ENCODE assay signal across 25 mouse cellular contexts in genomic region chr6:71716434-71716833, GRCm38 (mm10). TPM values are rescaled to one million over a fixed set of nuclear protein-coding genes. Genes with fewer than 3 reads are reported as not detected.
DNase-seq lines count a peak whose midpoint lies in the region; ATAC-seq lines count a peak whose summit lies in the region.
"Had no signal": no experiment of that assay in that cellular context is flagged by ENCODE, and none has a peak within 500 bp of the region (broad histone marks: within the 10 kb centered on the region; RNA-seq: fewer than 3 reads in every experiment).

No protein-coding gene starts in this region.

- H3K9me3 ChIP-seq in embryonic facial prominence, embryonic 11.5 days (replicated peaks; ENCODE audit: control insufficient read depth, low read length), result no peaks in the 10 kb centered on the region
- H3K9me3 ChIP-seq in embryonic facial prominence, embryonic 10.5 days, result no peaks in the 10 kb centered on the region
- H3K9me3 ChIP-seq in hindbrain, embryonic 13.5 days, result no peaks in the 10 kb centered on the region
- no peaks in the 10 kb centered on the region for H3K9me3 ChIP-seq in hindbrain, embryonic 12.5 days (replicated peaks)
- H3K9me3 ChIP-seq in midbrain, embryonic 16.5 days (replicated peaks; ENCODE audit: control insufficient read depth, low read length, poor library complexity, severe bottlenecking), result no peaks in the 10 kb centered on the region
- no peaks in the 10 kb centered on the region for H3K9me3 ChIP-seq in midbrain, embryonic 10.5 days (replicated peaks)
- H3K9me3 ChIP-seq: embryonic facial prominence, embryonic 12.5 days; G1E; heart, embryonic 13.5 days; intestine, embryonic 15.5 days; limb, embryonic 13.5 days; lung, embryonic 15.5 days had no signal

- no peak overlapping the region for H3K27ac ChIP-seq in embryonic facial prominence, embryonic 11.5 days (replicated peaks; ENCODE audit: low read depth, low read length)
- H3K27ac ChIP-seq in embryonic facial prominence, embryonic 10.5 days (replicated peaks), result no peak overlapping the region
- no peak overlapping the region for H3K27ac ChIP-seq in hindbrain, embryonic 13.5 days
- no peak overlapping the region for H3K27ac ChIP-seq in hindbrain, embryonic 12.5 days
- no peak overlapping the region for H3K27ac ChIP-seq in midbrain, embryonic 16.5 days (ENCODE audit: low read length)
- no peak overlapping the region for H3K27ac ChIP-seq in midbrain, embryonic 10.5 days (replicated peaks)
- H3K27ac ChIP-seq: embryonic facial prominence, embryonic 12.5 days; heart, adult 2 months; heart, embryonic 13.5 days; intestine, embryonic 15.5 days; limb, embryonic 13.5 days; lung, embryonic 15.5 days had no signal

- H3K27me3 ChIP-seq in embryonic facial prominence, embryonic 11.5 days (ENCODE audit: control insufficient read depth, insufficient read depth, low read length), result no peaks in the 10 kb centered on the region
- no peaks in the 10 kb centered on the region for H3K27me3 ChIP-seq in embryonic facial prominence, embryonic 10.5 days (replicated peaks; ENCODE audit: low read depth, poor library complexity, severe bottlenecking)
- H3K27me3 ChIP-seq in hindbrain, embryonic 13.5 days, result no peaks in the 10 kb centered on the region
- H3K27me3 ChIP-seq in hindbrain, embryonic 12.5 days, result no peaks in the 10 kb centered on the region
- H3K27me3 ChIP-seq in midbrain, embryonic 16.5 days (ENCODE audit: control insufficient read depth, insufficient read depth, low read depth, low read length), result no peaks in the 10 kb centered on the region
- H3K27me3 ChIP-seq in midbrain, embryonic 10.5 days (ENCODE audit: low read depth, poor library complexity, severe bottlenecking), result no peaks in the 10 kb centered on the region
- H3K27me3 ChIP-seq: embryonic facial prominence, embryonic 12.5 days; heart, embryonic 13.5 days; intestine, embryonic 15.5 days; limb, embryonic 13.5 days; lung, embryonic 15.5 days had no signal

- H3K4me1 ChIP-seq in embryonic facial prominence, embryonic 11.5 days (ENCODE audit: control insufficient read depth, insufficient read depth, low read length), result no peaks in the 10 kb centered on the region
- H3K4me1 ChIP-seq in embryonic facial prominence, embryonic 10.5 days, result no peaks in the 10 kb centered on the region
- H3K4me1 ChIP-seq in hindbrain, embryonic 13.5 days (replicated peaks), result peaks cover 31% of the 10 kb centered on the region
- H3K4me1 ChIP-seq in hindbrain, embryonic 12.5 days, result peaks cover 6% of the 10 kb centered on the region; the same call in 1 of the 2 replicates
- H3K4me1 ChIP-seq in midbrain, embryonic 16.5 days (ENCODE audit: control insufficient read depth, insufficient read depth, low read length), result peaks cover 5% of the 10 kb centered on the region; the same call in 1 of the 2 replicates
- no peaks in the 10 kb centered on the region for H3K4me1 ChIP-seq in midbrain, embryonic 10.5 days
- H3K4me1 ChIP-seq: embryonic facial prominence, embryonic 12.5 days; intestine, embryonic 15.5 days had no signal

- DNase-seq in embryonic facial prominence, embryonic 11.5 days (ENCODE audit: low spot score), result no peak
- no peak for DNase-seq in embryonic facial prominence, embryonic 10.5 days (ENCODE audit: low spot score)
- DNase-seq in midbrain, embryonic 10.5 days (ENCODE audit: low spot score), result no peak
- DNase-seq in B cell, adult 2 months, result no peak
- DNase-seq: adrenal gland, adult 8-10 months; cerebellum, adult 8-10 months; cerebellum, postnatal 25 days; heart, adult 2 months; heart, postnatal 10 days; kidney, adult 2 months; kidney, postnatal 4 days; lung, postnatal 36 days; right cerebral cortex, adult 18-20 months; spleen, adult 18-20 months; thymus, postnatal 14 days had no signal

- no peak overlapping the region for H3K4me2 ChIP-seq in embryonic facial prominence, embryonic 11.5 days (ENCODE audit: low read depth, low read length)
- no peak overlapping the region for H3K4me2 ChIP-seq in hindbrain, embryonic 13.5 days
- H3K4me2 ChIP-seq in hindbrain, embryonic 12.5 days (replicated peaks), result no peak overlapping the region
- no peak overlapping the region for H3K4me2 ChIP-seq in midbrain, embryonic 16.5 days (ENCODE audit: low read length)
- H3K4me2 ChIP-seq: embryonic facial prominence, embryonic 12.5 days; heart, embryonic 13.5 days; intestine, embryonic 15.5 days; limb, embryonic 13.5 days; liver, embryonic 11.5 days; lung, embryonic 15.5 days had no signal

- H3K9ac ChIP-seq in embryonic facial prominence, embryonic 11.5 days (replicated peaks; ENCODE audit: low read length), result no peak overlapping the region
- no peak overlapping the region for H3K9ac ChIP-seq in hindbrain, embryonic 13.5 days
- H3K9ac ChIP-seq in hindbrain, embryonic 12.5 days, result no peak overlapping the region
- no peak overlapping the region for H3K9ac ChIP-seq in midbrain, embryonic 16.5 days (ENCODE audit: low read depth, low read length)
- H3K9ac ChIP-seq: embryonic facial prominence, embryonic 12.5 days; heart, embryonic 13.5 days; intestine, embryonic 15.5 days; limb, embryonic 13.5 days; lung, embryonic 15.5 days had no signal

- ATAC-seq in embryonic facial prominence, embryonic 11.5 days (replicated peaks; ENCODE audit: insufficient number of reproducible peaks, low FRiP score, low TSS enrichment, low read depth), result peak; percentile 34; the same call in 1 of the 2 replicates
- ATAC-seq in hindbrain, embryonic 13.5 days (ENCODE audit: low FRiP score), result peak; percentile 49; the same call in 1 of the 2 replicates
- ATAC-seq in hindbrain, embryonic 12.5 days (ENCODE audit: low FRiP score), result no peak
- ATAC-seq in midbrain, embryonic 16.5 days, result peak; percentile 59; the same call in 1 of the 2 replicates
- ATAC-seq: intestine, embryonic 15.5 days had no signal

- H3K4me3 ChIP-seq in embryonic facial prominence, embryonic 11.5 days (ENCODE audit: low read depth, low read length), result no peak overlapping the region
- H3K4me3 ChIP-seq in embryonic facial prominence, embryonic 10.5 days, result no peak overlapping the region
- H3K4me3 ChIP-seq in hindbrain, embryonic 13.5 days, result no peak overlapping the region
- no peak overlapping the region for H3K4me3 ChIP-seq in hindbrain, embryonic 12.5 days
- H3K4me3 ChIP-seq in midbrain, embryonic 16.5 days (ENCODE audit: low read depth, low read length), result no peak overlapping the region
- H3K4me3 ChIP-seq in midbrain, embryonic 10.5 days, result no peak overlapping the region
- H3K4me3 ChIP-seq: embryonic facial prominence, embryonic 12.5 days; heart, adult 2 months; heart, embryonic 13.5 days; intestine, embryonic 15.5 days; limb, embryonic 13.5 days; lung, embryonic 15.5 days had no signal

- 95% methylated on average over 5 of the region's 5 CpGs for WGBS in embryonic facial prominence, embryonic 11.5 days
- WGBS in embryonic facial prominence, embryonic 10.5 days, result 92% methylated on average over 5 of the region's 5 CpGs
- WGBS in hindbrain, embryonic 13.5 days, result 93% methylated on average over 5 of the region's 5 CpGs
- 94% methylated on average over 5 of the region's 5 CpGs for WGBS in hindbrain, embryonic 12.5 days
- 96% methylated on average over 5 of the region's 5 CpGs for WGBS in midbrain, embryonic 16.5 days
- WGBS in midbrain, embryonic 10.5 days, result 92% methylated on average over 5 of the region's 5 CpGs

- H3K36me3 ChIP-seq in embryonic facial prominence, embryonic 11.5 days (replicated peaks; ENCODE audit: control insufficient read depth, insufficient read depth, low read depth, low read length), result no peaks in the 10 kb centered on the region
- H3K36me3 ChIP-seq in embryonic facial prominence, embryonic 10.5 days (replicated peaks), result no peaks in the 10 kb centered on the region
- H3K36me3 ChIP-seq in hindbrain, embryonic 13.5 days, result peaks cover 8% of the 10 kb centered on the region; the same call in 1 of the 2 replicates
- no peaks in the 10 kb centered on the region for H3K36me3 ChIP-seq in hindbrain, embryonic 12.5 days
- H3K36me3 ChIP-seq in midbrain, embryonic 16.5 days (ENCODE audit: control insufficient read depth, insufficient read depth, low read length), result no peaks in the 10 kb centered on the region
- H3K36me3 ChIP-seq in midbrain, embryonic 10.5 days, result no peaks in the 10 kb centered on the region
- H3K36me3 ChIP-seq: embryonic facial prominence, embryonic 12.5 days; G1E; intestine, embryonic 15.5 days; limb, embryonic 13.5 days; lung, embryonic 15.5 days had no signal

RNA-seq across cellular contexts. Expression of gene Reep1, which starts 9.1 kb away (rescaled TPM):
- 25.1 and 27.8 TPM in 2 replicates for polyA plus RNA-seq in embryonic facial prominence, embryonic 11.5 days (2014; fragmentation: Nextera tagmentation; extraction: Ambion mirVana)
- 17.4 and 18.3 TPM in 2 replicates for polyA plus RNA-seq in embryonic facial prominence, embryonic 10.5 days (2016; fragmentation: Nextera tagmentation; extraction: Ambion mirVana)
- polyA plus RNA-seq in hindbrain, embryonic 13.5 days (2015; fragmentation: Nextera tagmentation; extraction: Ambion mirVana), result 247 and 259 TPM in 2 replicates
- 122 and 126 TPM in 2 replicates for polyA plus RNA-seq in hindbrain, embryonic 12.5 days (2016; fragmentation: Nextera tagmentation; extraction: Ambion mirVana)
- 331 and 350 TPM in 2 replicates for polyA plus RNA-seq in midbrain, embryonic 16.5 days (2015; fragmentation: Nextera tagmentation; extraction: Ambion mirVana)
- 33.3 and 53.5 TPM in 2 replicates for polyA plus RNA-seq in midbrain, embryonic 10.5 days (2016; fragmentation: Nextera tagmentation; extraction: Ambion mirVana)
- polyA plus RNA-seq: G1E had no signal
